Mouse (Mus musculus): ENCODE measurements at regions not wholly inside any gene's neighbourhood (a gene's known extent, or its start where the extent isn't known, plus 50 kb on each side); places are given as distances from the start of the nearest gene placed in this dataset.
A peak's percentile ranks its signal among the peaks of the same experiment; 100 is the strongest.

DNA sequence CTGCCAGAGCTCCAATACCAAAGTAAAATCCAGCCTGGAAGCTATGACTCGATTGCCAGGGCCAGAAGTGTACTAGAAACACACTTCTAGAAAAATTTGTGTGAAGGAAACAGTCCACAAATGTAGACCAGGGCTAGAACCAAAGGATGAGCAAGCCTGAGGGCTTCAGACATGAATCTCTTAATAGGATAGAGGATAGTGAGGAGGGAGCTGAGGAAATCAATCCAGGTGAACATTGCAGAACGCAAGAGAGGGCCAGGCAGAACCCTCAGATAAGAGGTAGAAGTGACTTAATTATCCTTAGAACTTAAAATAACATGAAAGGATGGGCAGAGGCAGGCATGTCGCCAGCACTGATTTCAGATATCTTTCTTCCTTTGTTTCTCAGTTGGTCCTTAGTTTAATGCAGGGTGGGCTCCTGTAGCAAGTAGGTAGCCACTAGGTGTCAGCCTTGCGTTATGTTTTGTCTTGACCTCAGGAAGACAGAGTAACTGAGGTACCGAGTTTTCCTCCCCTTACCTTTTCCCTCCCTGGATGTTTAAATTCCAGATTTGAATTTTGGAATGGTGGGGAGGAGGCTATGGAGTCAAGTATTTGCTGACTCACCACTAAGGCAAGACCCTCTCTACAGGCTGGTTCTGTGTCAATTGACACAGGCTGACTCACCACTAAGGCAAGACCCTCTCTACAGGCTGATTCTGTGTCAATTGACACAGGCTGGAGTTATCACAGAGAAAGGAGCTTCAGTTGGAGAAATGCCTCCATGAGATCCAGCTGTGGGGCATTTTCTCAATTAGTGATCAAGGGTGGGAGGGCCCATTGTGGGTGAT is 52.2 kb upstream of the Cp start:
- no peaks in the 10 kb centered on the region for H3K9me3 ChIP-seq (replicated peaks; ENCODE audit: low read length)
- in situ Hi-C loops (cut with MboI; ENCODE audit: low pct_ligation_motif_present, low pct_unique_long_range_greater_than_20kb, low sequenced_read_pairs): loop anchor here (25.0 kb wide), 1 partner anchor 158 kb away; the partner anchor contains the start of gene Hltf
- dilution Hi-C loops (cut with MboI; ENCODE audit: extremely low pct_ligation_motif_present, extremely low pct_unique_long_range_greater_than_20kb, low sequenced_read_pairs): no loop called here

More for the DNA sequence above, 52.2 kb upstream of the Cp start:
- no peaks in the 10 kb centered on the region for H3K27me3 ChIP-seq (replicated peaks)
- no peak overlapping the region for H3K9ac ChIP-seq (ENCODE audit: insufficient read depth, low read depth)
- no peak overlapping the region for H3K4me3 ChIP-seq (replicated peaks in 1 of 3; ENCODE audit: low read depth in 2 of 3, low read length in 2 of 3, poor library complexity in 1 of 3)
- no peak overlapping the region for H3K4me2 ChIP-seq (ENCODE audit: insufficient read depth, low read depth, poor library complexity, severe bottlenecking)
- no peak for TF ChIP-seq ETS1 (conservative IDR thresholded peaks at IDR 0.05; ENCODE audit: low read depth, low read length)
- peak; percentile 93 for TF ChIP-seq SMC3 (IDR thresholded peaks at IDR 0.05; ENCODE audit: low read depth, low read length)
- TF ChIP-seq E2F4 (IDR thresholded peaks at IDR 0.05; ENCODE audit: insufficient replicate concordance, low read depth, low read length): no peak
- no peak for TF ChIP-seq UBTF (IDR thresholded peaks at IDR 0.05; ENCODE audit: low read depth, low read length)
- TF ChIP-seq ZC3H11A (IDR thresholded peaks at IDR 0.05; ENCODE audit: low read depth, low read length): peak; percentile 64
- TF ChIP-seq RAD21 (IDR thresholded peaks at IDR 0.05; ENCODE audit: low read depth, low read length): peak; percentile 93
- peak; percentile 70 to 91 for TF ChIP-seq CTCF (conservative IDR thresholded peaks at IDR 0.05 in 1 of 2, IDR thresholded peaks at IDR 0.05 in 1 of 2; ENCODE audit: low read depth in 2 of 2, low read length in 2 of 2)
- no peak for TF ChIP-seq MAX (IDR thresholded peaks at IDR 0.05; ENCODE audit: low read length)
- H3K27ac ChIP-seq (ENCODE audit: insufficient read depth, low read depth): no peak overlapping the region
- H3K4me1 ChIP-seq (ENCODE audit: control insufficient read depth in 1 of 2, insufficient read depth in 2 of 2): peaks cover 0 to 6% of the 10 kb centered on the region in 2 experiments; a peak in 1 of 4 replicates
- DNase-seq (ENCODE audit: extremely low read depth): peak; percentile 52
- H3K36me3 ChIP-seq (replicated peaks in 1 of 2; ENCODE audit: control insufficient read depth in 1 of 2, insufficient read depth in 1 of 2, low read length in 1 of 2): peaks cover 0 to 4% of the 10 kb centered on the region in 2 experiments
- no peaks in the 10 kb centered on the region for H3K79me2 ChIP-seq (replicated peaks; ENCODE audit: control insufficient read depth, extremely low read depth, insufficient read depth, poor library complexity, severe bottlenecking)
